Mouse (Mus musculus) c-Kit-negative CD71-positive TER-119-positive erythroid progenitor cells, embryonic 14.5 days (primary cell): Measurements from ENCODE around the gene Mrtfa.

Experiments used
- DNase-seq: peaks from one replicate; pipeline ENCODE4 v3.0.0-alpha.2; 2013; ENCODE audit warnings: low read depth, low spot score

The Mrtfa gene

GRCm38 (mm10) chr15:81030891-81031425 is 159.6 kb downstream of the Mrtfa start:
- DNase-seq = no peak

- DNase-seq = peak; percentile 60
Measured at GRCm38 (mm10) chr15:81027378-81028173, 163.0 kb downstream of the Mrtfa start.

GRCm38 (mm10) chr15:81026901-81027300 is 163.7 kb downstream of the Mrtfa start:
- no peak for DNase-seq

- DNase-seq = no peak
Measured at GRCm38 (mm10) chr15:81023842-81024241, 166.7 kb downstream of the Mrtfa start.

GRCm38 (mm10) chr15:81022437-81022836 is 168.1 kb downstream of the Mrtfa start:
- DNase-seq = no peak

GRCm38 (mm10) chr15:81021377-81021776 is 169.2 kb downstream of the Mrtfa start:
- no peak for DNase-seq

GRCm38 (mm10) chr15:81017308-81017707 is 173.2 kb downstream of the Mrtfa start:
- no peak for DNase-seq

- DNase-seq = no peak
Measured at GRCm38 (mm10) chr15:81016488-81016887, 174.1 kb downstream of the Mrtfa start.

- no peak for DNase-seq
Measured at GRCm38 (mm10) chr15:81015068-81015744, 175.4 kb downstream of the Mrtfa start.

GRCm38 (mm10) chr15:81013186-81013585 is 177.4 kb downstream of the Mrtfa start:
- DNase-seq = no peak

GRCm38 (mm10) chr15:81012359-81012758 is 178.2 kb downstream of the Mrtfa start:
- no peak for DNase-seq

- DNase-seq = no peak
Measured at GRCm38 (mm10) chr15:81011523-81011922, 179.0 kb downstream of the Mrtfa start.

- DNase-seq = no peak
Measured at GRCm38 (mm10) chr15:81010114-81010513, 180.4 kb downstream of the Mrtfa start.

- DNase-seq = no peak
Measured at GRCm38 (mm10) chr15:81008689-81009123, 181.9 kb downstream of the Mrtfa start.

- DNase-seq = no peak
Measured at GRCm38 (mm10) chr15:81007905-81008304, 182.7 kb downstream of the Mrtfa start.

GRCm38 (mm10) chr15:81007339-81007738 is 183.2 kb downstream of the Mrtfa start:
- no peak for DNase-seq

- no peak for DNase-seq
Measured at GRCm38 (mm10) chr15:81006127-81006735, 184.3 kb downstream of the Mrtfa start.

GRCm38 (mm10) chr15:81000419-81001138 is 190.0 kb downstream of the Mrtfa start:
- no peak for DNase-seq

GRCm38 (mm10) chr15:80997077-80997476 is 193.5 kb downstream of the Mrtfa start:
- no peak for DNase-seq

GRCm38 (mm10) chr15:80996090-80996835 is 194.3 kb downstream of the Mrtfa start:
- DNase-seq = no peak

- DNase-seq = no peak
Measured at GRCm38 (mm10) chr15:80994959-80995358, 195.6 kb downstream of the Mrtfa start.
